Mouse (Mus musculus) CH12.LX (cell line): ENCODE measurements around the gene Styx. TPM values are rescaled to one million over a fixed set of nuclear protein-coding genes. Genes with fewer than 3 reads are reported as not detected.

Experiments used
- DNase-seq: peaks from one replicate; pipeline ENCODE4 v3.0.0-alpha.2; 2013; ENCODE audit errors: extremely low read depth
- H3K27ac ChIP-seq: 2 replicates; pipeline ENCODE4 v1.5.1; 2012; ENCODE audit warnings: low read depth, mild to moderate bottlenecking, control low read depth, moderate library complexity; ENCODE audit not compliant: insufficient read depth
- H3K27me3 ChIP-seq: replicated peaks from 2 replicates; pipeline ENCODE3; 2012; ENCODE audit warnings: inconsistent platforms
- H3K36me3 ChIP-seq, 2 experiments: replicated peaks in 1 of 2; 2 replicates each; pipeline versions ENCODE3 to v1.6.1; 2012; ENCODE audit warnings: inconsistent platforms in 1 of 2, low read length in 1 of 2, mild to moderate bottlenecking in 1 of 2, mixed read lengths in 1 of 2, moderate library complexity in 1 of 2; ENCODE audit not compliant: control insufficient read depth in 1 of 2, insufficient read depth in 1 of 2
- H3K4me1 ChIP-seq, 2 experiments: 2 replicates each; pipeline ENCODE4 v1.6.1; 2012; ENCODE audit warnings: inconsistent platforms in 1 of 2, moderate library complexity in 1 of 2; ENCODE audit not compliant: insufficient read depth in 2 of 2, control insufficient read depth in 1 of 2
- H3K4me2 ChIP-seq: 2 replicates; pipeline ENCODE4 v1.6.1; 2012; ENCODE audit warnings: low read depth, mild to moderate bottlenecking, control low read depth; ENCODE audit not compliant: poor library complexity, insufficient read depth, severe bottlenecking
- H3K4me3 ChIP-seq, 3 experiments: fragments of 150-350 bp in 1 of 3; sonication (generic) in 1 of 3; replicated peaks in 1 of 3; 2 replicates each; pipeline versions ENCODE3 to v1.5.1; 2011 to 2012; ENCODE audit warnings: low read depth in 2 of 3, low read length in 2 of 3, mild to moderate bottlenecking in 2 of 3, moderate library complexity in 2 of 3, control low read depth in 1 of 3, improper control_type of control experiment in 1 of 3, inconsistent platforms in 1 of 3, mixed read lengths in 1 of 3; ENCODE audit not compliant: poor library complexity in 1 of 3
- H3K79me2 ChIP-seq: replicated peaks from 2 replicates; pipeline ENCODE4 v1.6.1; 2012; ENCODE audit warnings: mild to moderate bottlenecking, moderate library complexity; ENCODE audit not compliant: control insufficient read depth, poor library complexity, insufficient read depth, severe bottlenecking; ENCODE audit errors: extremely low read depth
- H3K9ac ChIP-seq: 2 replicates; pipeline ENCODE4 v1.6.1; 2012; ENCODE audit warnings: low read depth, mild to moderate bottlenecking, control low read depth, moderate library complexity; ENCODE audit not compliant: insufficient read depth
- H3K9me3 ChIP-seq: replicated peaks from 2 replicates; pipeline ENCODE3; 2012; ENCODE audit warnings: low read length, inconsistent platforms, mixed read lengths
- BHLHE40 ChIP-seq: IDR thresholded peaks from 2 replicates; pipeline ENCODE4 v1.6.1; 2011; ENCODE audit warnings: mild to moderate bottlenecking, low read depth, low read length, improper control_type of control experiment
- CHD1 ChIP-seq: IDR thresholded peaks from 2 replicates; pipeline ENCODE4 v1.6.1; 2012; ENCODE audit warnings: low read depth, low read length, improper control_type of control experiment, inconsistent platforms
- CTCF ChIP-seq, 2 experiments: IDR thresholded peaks in 1 of 2; conservative IDR thresholded peaks in 1 of 2; 2 replicates each; pipeline ENCODE4 v1.5.1; 2011 to 2012; ENCODE audit warnings: low read depth in 2 of 2, low read length in 2 of 2, improper control_type of control experiment in 1 of 2, inconsistent platforms in 1 of 2, mild to moderate bottlenecking in 1 of 2, moderate library complexity in 1 of 2
- E2F4 ChIP-seq: IDR thresholded peaks from 2 replicates; pipeline ENCODE4 v1.6.1; 2011; ENCODE audit warnings: low read depth, low read length, improper control_type of control experiment; ENCODE audit not compliant: insufficient replicate concordance
- ELF1 ChIP-seq: IDR thresholded peaks from 2 replicates; pipeline ENCODE4 v1.6.1; 2014; ENCODE audit warnings: low read depth, mild to moderate bottlenecking, inconsistent platforms, low read length, improper control_type of control experiment
- EP300 ChIP-seq: IDR thresholded peaks from 2 replicates; pipeline ENCODE4 v1.6.1; 2011; ENCODE audit warnings: low read length, improper control_type of control experiment
- HCFC1 ChIP-seq: IDR thresholded peaks from 2 replicates; pipeline ENCODE4 v1.6.1; 2012; ENCODE audit warnings: low read depth, mild to moderate bottlenecking, inconsistent platforms, low read length, improper control_type of control experiment
- IRF4 ChIP-seq: IDR thresholded peaks from 2 replicates; pipeline ENCODE4 v1.6.1; 2014; ENCODE audit warnings: low read depth, mild to moderate bottlenecking, inconsistent platforms, low read length, improper control_type of control experiment
- JUN ChIP-seq: IDR thresholded peaks from 2 replicates; pipeline ENCODE4 v1.6.1; 2011; ENCODE audit warnings: low read depth, mild to moderate bottlenecking, low read length, improper control_type of control experiment, moderate library complexity; ENCODE audit not compliant: insufficient read depth
- JUND ChIP-seq: conservative IDR thresholded peaks from 2 replicates; pipeline ENCODE4 v1.6.1; 2011; ENCODE audit warnings: low read depth, low read length, improper control_type of control experiment
- KAT2A ChIP-seq: IDR thresholded peaks from 2 replicates; pipeline ENCODE4 v1.6.1; 2012; ENCODE audit warnings: low read length, improper control_type of control experiment, inconsistent platforms; ENCODE audit not compliant: insufficient replicate concordance
- MAFK ChIP-seq: IDR thresholded peaks from 2 replicates; pipeline ENCODE4 v1.6.1; 2011; ENCODE audit warnings: low read length, improper control_type of control experiment; ENCODE audit not compliant: insufficient replicate concordance
- MAX ChIP-seq: IDR thresholded peaks from 2 replicates; pipeline ENCODE4 v1.6.1; 2011; ENCODE audit warnings: low read length, improper control_type of control experiment
- MAZ ChIP-seq: IDR thresholded peaks from 2 replicates; pipeline ENCODE4 v1.6.1; 2012; ENCODE audit warnings: low read depth, mild to moderate bottlenecking, inconsistent platforms, low read length, improper control_type of control experiment, moderate library complexity
- MEF2A ChIP-seq: IDR thresholded peaks from 2 replicates; pipeline ENCODE4 v1.6.1; 2014; ENCODE audit warnings: low read depth, mild to moderate bottlenecking, inconsistent platforms, low read length, improper control_type of control experiment, borderline replicate concordance
- MXI1 ChIP-seq: IDR thresholded peaks from 2 replicates; pipeline ENCODE4 v1.6.1; 2011; ENCODE audit warnings: mild to moderate bottlenecking, low read depth, low read length, improper control_type of control experiment
- MYC ChIP-seq: IDR thresholded peaks from 2 replicates; pipeline ENCODE4 v1.6.1; 2011; ENCODE audit warnings: low read depth, mild to moderate bottlenecking, improper control_type of control experiment, low read length
- NELFE ChIP-seq: IDR thresholded peaks from 2 replicates; pipeline ENCODE4 v1.6.1; 2011; ENCODE audit warnings: low read depth, low read length, improper control_type of control experiment
- NRF1 ChIP-seq: IDR thresholded peaks from 2 replicates; pipeline ENCODE4 v1.6.1; 2014; ENCODE audit warnings: low read depth, mild to moderate bottlenecking, inconsistent platforms, low read length, improper control_type of control experiment, moderate library complexity
- PAX5 ChIP-seq: IDR thresholded peaks from 2 replicates; pipeline ENCODE4 v1.6.1; 2012; ENCODE audit warnings: low read length, inconsistent platforms, mixed read lengths
- POLR2A ChIP-seq: IDR thresholded peaks from 2 replicates; pipeline ENCODE4 v1.6.1; 2011; ENCODE audit warnings: low read depth, mild to moderate bottlenecking, improper control_type of control experiment, low read length
- POLR2AphosphoS2 ChIP-seq: IDR thresholded peaks from 2 replicates; pipeline ENCODE4 v1.6.1; 2011; ENCODE audit warnings: low read depth, low read length, improper control_type of control experiment
- RCOR1 ChIP-seq: conservative IDR thresholded peaks from 2 replicates; pipeline ENCODE4 v1.6.1; 2012; ENCODE audit warnings: low read depth, mild to moderate bottlenecking, inconsistent platforms, low read length, improper control_type of control experiment
- SIN3A ChIP-seq: IDR thresholded peaks from 2 replicates; pipeline ENCODE4 v1.6.1; 2012; ENCODE audit warnings: low read length, improper control_type of control experiment, inconsistent platforms
- SMC3 ChIP-seq: IDR thresholded peaks from 2 replicates; pipeline ENCODE4 v1.6.1; 2011; ENCODE audit warnings: low read depth, low read length, improper control_type of control experiment
- UBTF ChIP-seq: IDR thresholded peaks from 2 replicates; pipeline ENCODE4 v1.6.1; 2012; ENCODE audit warnings: low read depth, mild to moderate bottlenecking, inconsistent platforms, low read length, improper control_type of control experiment, moderate library complexity
- USF1 ChIP-seq: IDR thresholded peaks from 2 replicates; pipeline ENCODE4 v1.6.1; 2014; ENCODE audit warnings: low read depth, mild to moderate bottlenecking, inconsistent platforms, low read length, improper control_type of control experiment
- USF2 ChIP-seq: conservative IDR thresholded peaks from 2 replicates; pipeline ENCODE4 v1.6.1; 2011; ENCODE audit warnings: low read depth, low read length, improper control_type of control experiment
- ZC3H11A ChIP-seq: IDR thresholded peaks from 2 replicates; pipeline ENCODE4 v1.6.1; 2012; ENCODE audit warnings: low read depth, mild to moderate bottlenecking, inconsistent platforms, low read length, improper control_type of control experiment
- ZKSCAN1 ChIP-seq: IDR thresholded peaks from 2 replicates; pipeline ENCODE4 v1.6.1; 2012; ENCODE audit warnings: low read depth, inconsistent platforms, low read length, improper control_type of control experiment, borderline replicate concordance
- ZMIZ1 ChIP-seq: IDR thresholded peaks from 2 replicates; pipeline ENCODE4 v1.6.1; 2012; ENCODE audit warnings: low read depth, mild to moderate bottlenecking, inconsistent platforms, low read length, improper control_type of control experiment
- ZNF384 ChIP-seq: IDR thresholded peaks from 2 replicates; pipeline ENCODE4 v1.6.1; 2012; ENCODE audit warnings: low read depth, low read length, improper control_type of control experiment, inconsistent platforms
- dilution Hi-C: fragments of 300-500 bp; cut with MboI; formaldehyde crosslinking; loops from 2 replicates; pipeline ENCODE4 v1.14.3; 2020; ENCODE audit warnings: low sequenced_read_pairs; ENCODE audit not compliant: extremely low pct_unique_long_range_greater_than_20kb, extremely low pct_ligation_motif_present
- in situ Hi-C: fragments of 300-500 bp; cut with MboI; formaldehyde crosslinking; loops from 3 replicates; pipeline ENCODE4 v1.14.3; 2019; ENCODE audit warnings: low sequenced_read_pairs, low pct_ligation_motif_present, low pct_unique_long_range_greater_than_20kb, mixed read lengths
- polyA plus RNA-seq: library from polyadenylated mRNA; unstranded; fragments of >175 nt; gene quantifications from 2 replicates; pipeline ENCODE4 v1.2.1, GENCODE M21; 2012; ENCODE audit warnings: low read depth; ENCODE audit not compliant: insufficient read length
- total RNA-seq, 2 experiments: library from RNA; depleted of rRNA; stranded (reverse); fragments of 300-350 nt in 1 of 2; fragments of >200 nt in 1 of 2; gene quantifications; 2 replicates each; pipeline ENCODE4 v1.2.3; 2012 to 2014

Styx gene
- total RNA-seq (2012; rRNA removed) (15.7 and 18.4 TPM in 2 replicates), total RNA-seq (2014; rRNA removed) (41.2 and 49.2 TPM in 2 replicates), polyA plus RNA-seq (20.4 and 21.8 TPM in 2 replicates)

- H3K36me3 ChIP-seq, result peaks cover 18 to 42% of the 10 kb centered on the region in 2 experiments
- TF ChIP-seq ZMIZ1, result no peak
- TF ChIP-seq SMC3, result no peak
- TF ChIP-seq ZNF384, result no peak
- TF ChIP-seq POLR2AphosphoS2, result no peak
- TF ChIP-seq CTCF (conservative IDR thresholded peaks at IDR 0.05 in 1 of 2, IDR thresholded peaks at IDR 0.05 in 1 of 2; ENCODE audit: low read depth in 2 of 2, low read length in 2 of 2), result no peak
- peak; percentile 31; the same call in 1 of the 2 replicates for TF ChIP-seq SIN3A
- no peak for TF ChIP-seq MEF2A
- no peak for TF ChIP-seq KAT2A
- no peak for TF ChIP-seq RCOR1
- TF ChIP-seq MAZ, result no peak
- TF ChIP-seq NRF1, result peak; percentile 81
- TF ChIP-seq PAX5, result no peak
- TF ChIP-seq JUND, result no peak
- TF ChIP-seq BHLHE40, result peak; percentile 52; the same call in 1 of the 2 replicates
- peak; percentile 66; the same call in 1 of the 2 replicates for TF ChIP-seq NELFE
- TF ChIP-seq ZKSCAN1, result no peak
- no peak for TF ChIP-seq ELF1
- no peak for TF ChIP-seq USF2
- TF ChIP-seq CHD1, result no peak
- TF ChIP-seq IRF4, result no peak
- peak; percentile 58; the same call in 1 of the 2 replicates for TF ChIP-seq POLR2A
- TF ChIP-seq USF1, result no peak
- TF ChIP-seq UBTF, result 0 out of 2 replicates have a peak, but pooled peaks have one; percentile 62
- no peak for TF ChIP-seq JUN
- TF ChIP-seq EP300, result no peak
- TF ChIP-seq MAX, result no peak
- TF ChIP-seq MYC, result no peak
- TF ChIP-seq E2F4, result no peak
- TF ChIP-seq MAFK, result no peak
- TF ChIP-seq MXI1, result peak; percentile 50
- TF ChIP-seq HCFC1, result peak; percentile 9; the same call in 1 of the 2 replicates
- TF ChIP-seq ZC3H11A, result no peak
- dilution Hi-C loops (no loop called here), in situ Hi-C loops (no loop called here)
- H3K4me1 ChIP-seq, result peaks cover 2 to 11% of the 10 kb centered on the region in 2 experiments; a peak in 3 of 4 replicates
- peak within 1 kb of the TSS; percentile 93 for H3K9ac ChIP-seq
- H3K4me3 ChIP-seq, result peak within 1 kb of the TSS; percentile 59 to 89 (median 81)
- no peaks in the 10 kb centered on the region for H3K9me3 ChIP-seq
- H3K79me2 ChIP-seq, result peaks cover 22% of the 10 kb centered on the region
- H3K27ac ChIP-seq, result no peak within 1 kb of the TSS
- peak within 1 kb of the TSS; percentile 84; the same call in 1 of the 2 replicates for H3K4me2 ChIP-seq
- H3K27me3 ChIP-seq, result no peaks in the 10 kb centered on the region
- peak; percentile 85 for DNase-seq
These were observed at the start of gene Styx for GRCm38 (mm10) chr14:45350931-45351859. TSS of gene Styx (plus strand) at chr14:45351093.
